Mouse (Mus musculus) forebrain, embryonic 15.5 days (tissue): ENCODE data around the gene Gm15217. TPM values are rescaled to one million over a fixed set of nuclear protein-coding genes. Genes with fewer than 3 reads are reported as not detected.
A peak's percentile ranks its signal among the peaks of the same experiment; 100 is the strongest.

Experiments
- ATAC-seq: fragments of 200-750 bp; cut with Nextera tagmentation; replicated peaks from 2 replicates; pipeline ENCODE4 v1.8.0; 2017; ENCODE audit warnings: mild to moderate bottlenecking, moderate TSS enrichment, moderate library complexity
- H3K27ac ChIP-seq: fragments of 300-500 bp; sonication (generic); replicated peaks from 2 replicates; pipeline ENCODE4 v1.5.1; 2015; ENCODE audit warnings: mild to moderate bottlenecking, inconsistent platforms
- H3K27me3 ChIP-seq: fragments of 300-500 bp; sonication (generic); 2 replicates; pipeline ENCODE4 v1.6.1; 2015; ENCODE audit warnings: inconsistent platforms
- H3K36me3 ChIP-seq: fragments of 300-500 bp; sonication (generic); 2 replicates; pipeline ENCODE4 v1.6.1; 2015; ENCODE audit warnings: mild to moderate bottlenecking, inconsistent platforms
- H3K4me1 ChIP-seq: fragments of 300-500 bp; sonication (generic); 2 replicates; pipeline ENCODE4 v1.6.1; 2015; ENCODE audit warnings: inconsistent platforms
- H3K4me2 ChIP-seq: fragments of 300-500 bp; sonication (generic); replicated peaks from 2 replicates; pipeline ENCODE4 v1.6.1; 2015; ENCODE audit warnings: mild to moderate bottlenecking, inconsistent platforms
- H3K4me3 ChIP-seq: fragments of 300-500 bp; sonication (generic); 2 replicates; pipeline ENCODE4 v1.5.1; 2015; ENCODE audit warnings: mild to moderate bottlenecking, inconsistent platforms
- H3K9ac ChIP-seq: fragments of 300-500 bp; sonication (generic); replicated peaks from 2 replicates; pipeline ENCODE4 v1.6.1; 2015; ENCODE audit warnings: mild to moderate bottlenecking, inconsistent platforms
- H3K9me3 ChIP-seq: fragments of 300-500 bp; sonication (generic); 2 replicates; pipeline ENCODE4 v1.6.1; 2016; ENCODE audit warnings: inconsistent platforms
- WGBS: fragments of 180-500 bp; shearing (Covaris S2); methylation state at CpG from one replicate; pipeline ENCODE4 v1.1.7; 2015; ENCODE audit warnings: mixed read lengths; 5-methylcytosine and 5-hydroxymethylcytosine counted together
- polyA plus RNA-seq: library from polyadenylated mRNA; unstranded; fragments of >200 nt; fragmentation: Nextera tagmentation; extraction: Ambion mirVana; gene quantifications from 2 replicates; pipeline ENCODE4 v1.2.1, GENCODE M21; 2015

The Gm15217 gene
- not detected in 2 replicates for polyA plus RNA-seq

DNA sequence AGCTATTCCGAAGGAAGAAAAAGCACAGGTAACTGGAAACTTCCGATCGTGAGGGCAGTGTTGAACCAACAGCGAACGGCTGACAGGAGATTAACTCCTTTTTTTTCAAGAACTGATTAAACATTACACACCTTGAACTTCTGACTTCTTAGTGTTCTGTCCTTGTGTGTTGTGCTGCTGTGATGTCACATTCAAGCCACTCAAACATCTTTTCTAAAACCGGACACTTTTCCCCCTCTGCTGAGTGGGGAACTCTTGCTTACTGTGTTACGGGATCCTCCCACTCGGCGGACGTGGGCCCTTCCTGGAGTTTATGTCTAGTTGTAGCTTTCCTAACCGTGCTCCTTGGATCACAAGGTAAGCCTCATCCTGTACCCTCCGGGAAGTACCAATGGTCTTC lies at the start of gene Gm15217:
Gene Gm15217, plus strand, starts transcription at position 130 of the 400 bp plus-strand sequence.
- Histone ChIP-seq H3K9ac (no peak within 1 kb of the TSS), H3K27me3 (peaks cover 47% of the 10 kb centered on the region), H3K36me3 (no peaks in the 10 kb centered on the region), H3K9me3 (no peaks in the 10 kb centered on the region), H3K4me2 (peak within 1 kb of the TSS; percentile 48), H3K4me1 (peaks cover 9% of the 10 kb centered on the region), H3K4me3 (peak within 1 kb of the TSS; percentile 19), H3K27ac (no peak within 1 kb of the TSS)
- ATAC-seq = no peak
- WGBS = 83% methylated on average over 12 of the region's 12 CpGs

DNA sequence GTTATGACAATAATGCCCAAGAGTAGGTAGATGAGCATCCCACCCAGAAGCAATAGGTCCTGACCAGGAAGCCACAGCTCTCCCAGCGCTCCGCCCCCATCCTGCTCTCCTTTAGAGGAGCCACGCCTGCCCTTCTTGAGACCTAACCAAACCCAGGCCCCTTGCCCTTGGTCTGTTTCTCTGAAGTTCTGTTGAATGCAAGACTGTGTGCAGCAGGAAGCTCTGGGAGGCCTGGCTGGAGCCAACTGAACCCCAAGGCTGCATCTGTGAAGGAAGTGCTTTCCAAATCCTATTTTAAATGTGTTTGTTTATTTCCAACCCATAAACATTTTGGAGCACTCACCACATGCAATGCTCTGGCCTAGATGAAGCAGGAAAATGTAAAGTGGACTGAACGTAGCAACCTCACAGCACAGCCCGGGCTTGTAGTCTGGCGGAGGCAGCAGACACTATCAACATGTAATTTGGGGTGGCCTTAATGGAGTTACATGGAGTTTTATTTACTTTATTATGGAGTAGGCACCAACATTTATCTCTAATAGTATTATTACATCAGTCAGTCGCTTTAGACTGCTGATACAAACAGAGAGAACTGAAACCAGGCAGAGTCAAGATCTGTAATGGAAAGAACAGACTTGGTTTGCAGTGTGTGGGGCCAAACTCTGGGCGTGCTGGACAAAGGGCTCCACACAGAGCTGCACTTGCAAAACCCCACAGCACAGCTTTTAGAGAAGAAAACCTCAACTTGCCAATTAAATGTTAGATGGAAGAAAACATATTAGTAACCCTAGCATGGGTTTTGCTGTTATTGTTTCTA lies 45.6 kb upstream of the Gm15217 start:
- Histone ChIP-seq H3K36me3 (no peaks in the 10 kb centered on the region), H3K4me2 (no peak overlapping the region), H3K9ac (no peak overlapping the region), H3K27ac (no peak overlapping the region), H3K27me3 (no peaks in the 10 kb centered on the region), H3K9me3 (no peaks in the 10 kb centered on the region), H3K4me3 (no peak overlapping the region), H3K4me1 (no peaks in the 10 kb centered on the region)
- no peak for ATAC-seq
- 85% methylated on average over 8 of the region's 8 CpGs for WGBS

- 85% methylated on average over 11 of the region's 11 CpGs for WGBS
- ATAC-seq = no peak
- Histone ChIP-seq H3K4me1 (no peaks in the 10 kb centered on the region), H3K36me3 (no peaks in the 10 kb centered on the region), H3K9me3 (no peaks in the 10 kb centered on the region), H3K27ac (no peak overlapping the region), H3K4me3 (no peak overlapping the region), H3K27me3 (no peaks in the 10 kb centered on the region), H3K4me2 (no peak overlapping the region), H3K9ac (no peak overlapping the region)
Observed at GRCm38 (mm10) chr14:46338801-46339200, 40.4 kb upstream of the Gm15217 start.

GRCm38 (mm10) chr14:46344750-46345149 lies 34.5 kb upstream of the Gm15217 start:
- Histone ChIP-seq H3K9ac (no peak overlapping the region), H3K9me3 (no peaks in the 10 kb centered on the region), H3K4me2 (no peak overlapping the region), H3K27ac (no peak overlapping the region), H3K4me1 (no peaks in the 10 kb centered on the region), H3K4me3 (no peak overlapping the region), H3K36me3 (no peaks in the 10 kb centered on the region), H3K27me3 (no peaks in the 10 kb centered on the region)
- ATAC-seq = no peak

DNA sequence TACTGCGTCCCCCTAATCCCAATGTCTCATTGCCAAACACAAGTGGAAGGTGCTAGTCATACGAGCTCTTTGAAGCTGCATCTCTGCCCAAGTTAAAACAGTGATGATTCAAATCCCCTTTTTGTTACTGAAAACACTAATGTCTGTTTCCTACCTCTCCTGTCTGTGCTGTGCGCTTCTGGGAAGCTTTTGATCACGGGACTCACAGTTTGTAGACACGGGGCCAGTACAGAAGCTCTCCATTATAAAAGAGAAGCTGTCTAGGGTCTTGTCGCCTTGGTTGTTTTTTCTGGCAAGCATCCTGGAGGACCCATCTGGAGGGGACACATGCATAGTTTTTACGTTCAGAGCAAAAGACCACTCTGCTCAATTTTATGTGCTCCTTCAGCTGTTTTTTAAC lies 21.9 kb upstream of the Gm15217 start:
- H3K9me3 ChIP-seq = no peaks in the 10 kb centered on the region
- H3K4me2 ChIP-seq = no peak overlapping the region
- no peaks in the 10 kb centered on the region for H3K27me3 ChIP-seq
- no peak overlapping the region for H3K9ac ChIP-seq
- 77% methylated on average over 7 of the region's 7 CpGs for WGBS
- ATAC-seq = no peak
- H3K27ac ChIP-seq = no peak overlapping the region
- H3K4me3 ChIP-seq = no peak overlapping the region
- no peaks in the 10 kb centered on the region for H3K4me1 ChIP-seq
- no peaks in the 10 kb centered on the region for H3K36me3 ChIP-seq

GRCm38 (mm10) chr14:46357696-46358095 lies 21.5 kb upstream of the Gm15217 start:
- Histone ChIP-seq H3K4me3 (no peak overlapping the region), H3K9ac (no peak overlapping the region), H3K4me2 (no peak overlapping the region), H3K27ac (no peak overlapping the region), H3K27me3 (no peaks in the 10 kb centered on the region), H3K36me3 (no peaks in the 10 kb centered on the region), H3K4me1 (no peaks in the 10 kb centered on the region), H3K9me3 (no peaks in the 10 kb centered on the region)
- ATAC-seq = no peak
- 89% methylated on average over 8 of the region's 8 CpGs for WGBS

DNA sequence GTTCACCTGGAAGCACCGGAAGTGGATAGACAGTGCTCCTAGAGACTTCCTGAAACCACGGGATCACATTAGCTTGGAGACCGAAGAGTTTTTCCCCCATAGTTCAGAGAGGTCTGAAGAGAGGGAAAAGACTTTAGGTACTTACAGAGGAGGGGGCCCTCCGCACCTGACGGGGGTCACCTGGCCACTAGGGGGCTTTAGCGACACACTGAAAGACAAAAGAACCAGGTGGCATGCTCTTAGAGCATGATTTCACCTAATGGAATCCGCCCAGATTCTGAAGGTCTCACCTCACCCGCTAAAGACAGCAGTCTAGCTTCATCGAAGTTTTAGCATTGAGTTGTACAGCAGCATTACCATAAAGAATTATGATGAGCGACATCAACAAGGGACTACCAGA lies 16.0 kb upstream of the Gm15217 start:
- Histone ChIP-seq H3K9me3 (no peaks in the 10 kb centered on the region), H3K27ac (no peak overlapping the region), H3K4me3 (no peak overlapping the region), H3K9ac (no peak overlapping the region), H3K4me1 (no peaks in the 10 kb centered on the region), H3K36me3 (no peaks in the 10 kb centered on the region), H3K27me3 (no peaks in the 10 kb centered on the region), H3K4me2 (no peak overlapping the region)
- ATAC-seq = no peak
- WGBS = 41% methylated on average over 10 of the region's 10 CpGs

- Histone ChIP-seq H3K27me3 (no peaks in the 10 kb centered on the region), H3K4me1 (no peaks in the 10 kb centered on the region), H3K9me3 (no peaks in the 10 kb centered on the region), H3K9ac (no peak overlapping the region), H3K4me2 (no peak overlapping the region), H3K27ac (no peak overlapping the region), H3K4me3 (no peak overlapping the region), H3K36me3 (no peaks in the 10 kb centered on the region)
- no peak for ATAC-seq
- 43% methylated on average over 9 of the region's 9 CpGs for WGBS
Observed at GRCm38 (mm10) chr14:46372452-46372851, 6.8 kb upstream of the Gm15217 start.

GRCm38 (mm10) chr14:46375796-46376195 lies 3.4 kb upstream of the Gm15217 start:
- H3K4me1 ChIP-seq = peaks cover 7% of the 10 kb centered on the region
- ATAC-seq = no peak
- no peak overlapping the region for H3K9ac ChIP-seq
- H3K27ac ChIP-seq = no peak overlapping the region
- no peaks in the 10 kb centered on the region for H3K9me3 ChIP-seq
- H3K4me2 ChIP-seq = no peak overlapping the region
- no peaks in the 10 kb centered on the region for H3K36me3 ChIP-seq
- WGBS = 84% methylated on average over 5 of the region's 5 CpGs
- no peak overlapping the region for H3K4me3 ChIP-seq
- peaks cover 18% of the 10 kb centered on the region for H3K27me3 ChIP-seq

GRCm38 (mm10) chr14:46380286-46380721 lies 1.1 kb downstream of the Gm15217 start:
- Histone ChIP-seq H3K36me3 (no peaks in the 10 kb centered on the region), H3K4me3 (peak overlapping the region; percentile 19), H3K4me2 (peak overlapping the region; percentile 48), H3K27me3 (peaks cover 56% of the 10 kb centered on the region), H3K4me1 (peaks cover 10% of the 10 kb centered on the region), H3K9ac (no peak overlapping the region), H3K9me3 (no peaks in the 10 kb centered on the region), H3K27ac (no peak overlapping the region)
- ATAC-seq = 0 out of 2 replicates have a peak, but pooled peaks have one; percentile 32
- WGBS = 4% methylated on average over 31 of the region's 31 CpGs

DNA sequence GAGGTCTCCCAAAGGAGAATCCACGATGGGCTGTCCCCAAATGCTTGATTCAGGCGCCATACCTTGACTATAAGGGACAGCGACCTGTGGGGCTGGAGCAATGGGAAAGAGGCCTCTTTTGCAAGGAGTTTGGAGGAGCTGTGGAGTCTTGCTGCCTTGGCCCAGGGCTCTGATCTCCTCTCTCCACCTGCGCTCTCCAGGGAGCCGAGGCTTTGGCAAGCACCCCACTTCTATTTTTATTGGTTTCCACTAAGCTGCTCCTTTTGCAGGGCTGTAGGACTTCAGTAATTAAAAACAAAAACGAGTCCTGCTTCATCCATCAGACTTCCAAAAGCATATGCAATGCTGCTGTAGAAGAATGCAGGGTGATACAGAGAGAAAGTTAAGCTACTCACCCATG lies 2.2 kb downstream of the Gm15217 start:
- Histone ChIP-seq H3K27me3 (peaks cover 66% of the 10 kb centered on the region), H3K9ac (no peak overlapping the region), H3K4me3 (no peak overlapping the region), H3K4me2 (no peak overlapping the region), H3K27ac (no peak overlapping the region), H3K4me1 (peaks cover 21% of the 10 kb centered on the region), H3K36me3 (no peaks in the 10 kb centered on the region), H3K9me3 (no peaks in the 10 kb centered on the region)
- 35% methylated on average over 6 of the region's 6 CpGs for WGBS
- ATAC-seq = no peak

- WGBS = 7% methylated on average over 14 of the region's 14 CpGs
- H3K27me3 ChIP-seq = peaks cover 89% of the 10 kb centered on the region
- H3K4me3 ChIP-seq = peak overlapping the region; percentile 26
- H3K36me3 ChIP-seq = no peaks in the 10 kb centered on the region
- H3K4me2 ChIP-seq = peak overlapping the region; percentile 41
- peaks cover 53% of the 10 kb centered on the region for H3K4me1 ChIP-seq
- no peaks in the 10 kb centered on the region for H3K9me3 ChIP-seq
- no peak overlapping the region for H3K9ac ChIP-seq
- ATAC-seq = no peak
- H3K27ac ChIP-seq = no peak overlapping the region
Observed at GRCm38 (mm10) chr14:46384946-46385691, 5.9 kb downstream of the Gm15217 start.
